Mouse (Mus musculus): ENCODE results near the gene Igtp.
"Not testable (repeated sequence)": the region's sequence is repeated elsewhere in the genome, so short reads cannot be mapped to it uniquely, and the experiment has no call there.

Gene Igtp

GRCm38 (mm10) chr11:58199229-58200037 is at the start of gene Igtp, which contains the start of gene Irgm2:
Igtp (plus strand) TSS chr11:58199556.
Irgm2 (plus strand) TSS chr11:58199618.
- peak; percentile 77 for DNase-seq (ENCODE audit: low spot score)

GRCm38 (mm10) chr11:58155458-58155857 is 43.9 kb upstream of the Igtp start:
- no peak for DNase-seq (ENCODE audit: low spot score)

GRCm38 (mm10) chr11:58156871-58157270 is 42.5 kb upstream of the Igtp start:
- no peak for DNase-seq (ENCODE audit: low spot score)

- no peak for DNase-seq (ENCODE audit: low spot score)
Observed at GRCm38 (mm10) chr11:58165072-58165471, 34.3 kb upstream of the Igtp start.

GRCm38 (mm10) chr11:58167822-58168166 is 31.6 kb upstream of the Igtp start:
- DNase-seq (ENCODE audit: low spot score): no peak

- DNase-seq (ENCODE audit: low spot score): peak; percentile 85
Observed at GRCm38 (mm10) chr11:58168167-58168915, 31.0 kb upstream of the Igtp start, which contains the start of gene Gemin5. Gemin5 (minus strand) TSS chr11:58168539.

- no peak for DNase-seq (ENCODE audit: low spot score)
Observed at GRCm38 (mm10) chr11:58169666-58170065, 29.7 kb upstream of the Igtp start.

- peak; percentile 98 for DNase-seq (ENCODE audit: low spot score)
Observed at GRCm38 (mm10) chr11:58171459-58172091, 27.8 kb upstream of the Igtp start, which contains the start of gene Mrpl22. Mrpl22 (plus strand) TSS chr11:58171661.

GRCm38 (mm10) chr11:58179563-58179962 is 19.8 kb upstream of the Igtp start:
- peak; percentile 77 for DNase-seq (ENCODE audit: low spot score)

GRCm38 (mm10) chr11:58179986-58180385 is 19.4 kb upstream of the Igtp start:
- DNase-seq (ENCODE audit: low spot score): not testable (repeated sequence)

GRCm38 (mm10) chr11:58180756-58181155 is 18.6 kb upstream of the Igtp start:
- DNase-seq (ENCODE audit: low spot score): no peak

GRCm38 (mm10) chr11:58183579-58183978 is 15.8 kb upstream of the Igtp start:
- no peak for DNase-seq (ENCODE audit: low spot score)

GRCm38 (mm10) chr11:58189675-58190074 is 9.7 kb upstream of the Igtp start:
- no peak for DNase-seq (ENCODE audit: low spot score)

GRCm38 (mm10) chr11:58193326-58193725 is 6.0 kb upstream of the Igtp start:
- DNase-seq (ENCODE audit: low spot score): no peak

GRCm38 (mm10) chr11:58193860-58194520 is 5.4 kb upstream of the Igtp start:
- DNase-seq (ENCODE audit: low spot score): no peak

- no peak for DNase-seq (ENCODE audit: low spot score)
Observed at GRCm38 (mm10) chr11:58198663-58199062, 693 bp upstream of the Igtp start.

GRCm38 (mm10) chr11:58200226-58200625 is 870 bp downstream of the Igtp start:
- no peak for DNase-seq (ENCODE audit: low spot score)

- DNase-seq (ENCODE audit: low spot score): no peak
Observed at GRCm38 (mm10) chr11:58201052-58201451, 1.7 kb downstream of the Igtp start.

GRCm38 (mm10) chr11:58210321-58210886 is 11.0 kb downstream of the Igtp start:
- no peak for DNase-seq (ENCODE audit: low spot score)

- DNase-seq (ENCODE audit: low spot score): no peak
Observed at GRCm38 (mm10) chr11:58211062-58211681, 11.8 kb downstream of the Igtp start.

GRCm38 (mm10) chr11:58211682-58212067 is 12.3 kb downstream of the Igtp start:
- DNase-seq (ENCODE audit: low spot score): no peak
